In the genomic region with DNA sequence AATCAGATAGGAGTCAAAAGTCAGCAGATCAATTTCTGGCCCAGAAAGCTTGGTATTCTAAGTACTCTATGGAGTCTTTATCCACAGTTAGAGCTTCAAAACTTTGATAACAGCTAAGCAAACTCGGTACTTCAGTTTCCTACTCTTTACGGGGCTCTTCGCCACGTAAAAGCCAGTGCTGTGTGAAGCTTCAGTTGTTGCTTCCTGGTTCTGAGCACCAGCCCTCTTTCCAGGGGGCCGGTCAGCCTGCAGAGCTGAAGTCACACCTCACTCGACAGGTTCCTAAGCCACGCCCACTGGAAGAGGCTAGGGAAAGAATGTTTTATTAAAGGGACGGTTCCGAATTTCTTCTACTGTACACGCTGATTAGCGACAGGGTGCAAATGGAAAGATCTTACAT, we compare ENCODE assay signal across 8 mouse cellular contexts. TPM values are rescaled to one million over a fixed set of nuclear protein-coding genes. Genes with fewer than 3 reads are reported as not detected.
A peak's percentile ranks its signal among the peaks of the same experiment; 100 is the strongest.
DNase-seq lines count a peak whose midpoint lies in the region; ATAC-seq and TF ChIP-seq lines count a peak whose summit lies in the region.

No protein-coding gene starts in this region.

- no peak overlapping the region for H3K4me2 ChIP-seq in hindbrain, embryonic 14.5 days (replicated peaks)
- H3K4me2 ChIP-seq in lung, embryonic 15.5 days = peak overlapping the region; percentile 50
- H3K4me2 ChIP-seq in stomach, embryonic 15.5 days = peak overlapping the region; percentile 46

- no peak overlapping the region for H3K27ac ChIP-seq in hindbrain, embryonic 10.5 days
- no peak overlapping the region for H3K27ac ChIP-seq in hindbrain, embryonic 14.5 days
- no peak overlapping the region for H3K27ac ChIP-seq in kidney, adult 2 months (ENCODE audit: insufficient read depth, low read depth, low read length)
- H3K27ac ChIP-seq in lung, embryonic 15.5 days = peak overlapping the region; percentile 24; the same call in 1 of the 2 replicates
- H3K27ac ChIP-seq in stomach, embryonic 15.5 days = no peak overlapping the region

- no peak for TF ChIP-seq CTCF in kidney, adult 2 months (conservative IDR thresholded peaks at IDR 0.05; ENCODE audit: insufficient read depth, insufficient read length, low read depth, low read length)

- intact Hi-C loops in left cerebral cortex, postnatal 4 days (cut with DNase I) = no loop called here

- no peak overlapping the region for H3K9ac ChIP-seq in hindbrain, embryonic 14.5 days
- H3K9ac ChIP-seq in lung, embryonic 15.5 days = 0 out of 2 replicates have a peak overlapping the region, but pooled peaks have one; percentile 19
- no peak overlapping the region for H3K9ac ChIP-seq in stomach, embryonic 15.5 days

- H3K4me1 ChIP-seq in hindbrain, embryonic 10.5 days (replicated peaks) = no peaks in the 10 kb centered on the region
- H3K4me1 ChIP-seq in hindbrain, embryonic 14.5 days (replicated peaks; ENCODE audit: control insufficient read depth, insufficient read depth, low read length) = no peaks in the 10 kb centered on the region
- H3K4me1 ChIP-seq in kidney, adult 2 months (ENCODE audit: control insufficient read depth, insufficient read depth, low read length) = no peaks in the 10 kb centered on the region
- peaks cover 13% of the 10 kb centered on the region for H3K4me1 ChIP-seq in lung, embryonic 15.5 days
- no peaks in the 10 kb centered on the region for H3K4me1 ChIP-seq in stomach, embryonic 15.5 days

- H3K9me3 ChIP-seq in hindbrain, embryonic 10.5 days = no peaks in the 10 kb centered on the region
- no peaks in the 10 kb centered on the region for H3K9me3 ChIP-seq in hindbrain, embryonic 14.5 days (ENCODE audit: control insufficient read depth, low read length)
- no peaks in the 10 kb centered on the region for H3K9me3 ChIP-seq in lung, embryonic 15.5 days
- no peaks in the 10 kb centered on the region for H3K9me3 ChIP-seq in stomach, embryonic 15.5 days

- no peaks in the 10 kb centered on the region for H3K27me3 ChIP-seq in hindbrain, embryonic 10.5 days (ENCODE audit: insufficient read depth, poor library complexity, severe bottlenecking)
- H3K27me3 ChIP-seq in hindbrain, embryonic 14.5 days (ENCODE audit: control insufficient read depth, insufficient read depth, low read length) = no peaks in the 10 kb centered on the region
- H3K27me3 ChIP-seq in kidney, adult 2 months (replicated peaks; ENCODE audit: control insufficient read depth, insufficient read depth, low read length) = no peaks in the 10 kb centered on the region
- H3K27me3 ChIP-seq in lung, embryonic 15.5 days = no peaks in the 10 kb centered on the region
- no peaks in the 10 kb centered on the region for H3K27me3 ChIP-seq in stomach, embryonic 15.5 days (replicated peaks)

- DNase-seq in hindbrain, embryonic 10.5 days (ENCODE audit: low spot score) = peak; percentile 6
- DNase-seq in hindbrain, embryonic 14.5 days (ENCODE audit: low spot score) = no peak
- DNase-seq in fat pad, adult 2 months (ENCODE audit: extremely low read depth, low read depth, low spot score) = peak; percentile 33
- DNase-seq in kidney, adult 2 months = peak; percentile 90
- DNase-seq in left cerebral cortex, postnatal 4 days = no peak
- no peak for DNase-seq in cerebellum, postnatal 36 days

- 0 out of 2 replicates have a peak overlapping the region, but pooled peaks have one; percentile 18 for H3K4me3 ChIP-seq in hindbrain, embryonic 10.5 days
- no peak overlapping the region for H3K4me3 ChIP-seq in hindbrain, embryonic 14.5 days (replicated peaks; ENCODE audit: low read length)
- H3K4me3 ChIP-seq in kidney, adult 2 months (ENCODE audit: insufficient read depth, low read depth, low read length) = peak overlapping the region; percentile 54
- H3K4me3 ChIP-seq in lung, embryonic 15.5 days = peak overlapping the region; percentile 36
- H3K4me3 ChIP-seq in stomach, embryonic 15.5 days (replicated peaks) = peak overlapping the region; percentile 32

- TF ChIP-seq POLR2A in kidney, adult 2 months (IDR thresholded peaks at IDR 0.05; ENCODE audit: low read depth, low read length) = no peak

- no peaks in the 10 kb centered on the region for H3K36me3 ChIP-seq in hindbrain, embryonic 10.5 days
- no peaks in the 10 kb centered on the region for H3K36me3 ChIP-seq in hindbrain, embryonic 14.5 days (replicated peaks; ENCODE audit: control insufficient read depth, insufficient read depth)
- H3K36me3 ChIP-seq in kidney, adult 2 months (ENCODE audit: control insufficient read depth, insufficient read depth, low read length) = no peaks in the 10 kb centered on the region
- H3K36me3 ChIP-seq in lung, embryonic 15.5 days = no peaks in the 10 kb centered on the region
- no peaks in the 10 kb centered on the region for H3K36me3 ChIP-seq in stomach, embryonic 15.5 days

- ATAC-seq in hindbrain, embryonic 14.5 days (ENCODE audit: low FRiP score) = no peak
- peak; percentile 82 for ATAC-seq in lung, embryonic 15.5 days (ENCODE audit: borderline replicate concordance, extremely low read depth, low FRiP score, low TSS enrichment)
- peak; percentile 87 for ATAC-seq in stomach, embryonic 15.5 days (ENCODE audit: insufficient read depth, low FRiP score, low read depth)

- WGBS in hindbrain, embryonic 10.5 days = 17% methylated on average over 11 of the region's 11 CpGs
- 26% methylated on average over 11 of the region's 11 CpGs for WGBS in hindbrain, embryonic 14.5 days
- 12% methylated on average over 11 of the region's 11 CpGs for WGBS in kidney, adult 2 months
- WGBS in lung, embryonic 15.5 days = 4% methylated on average over 11 of the region's 11 CpGs
- 8% methylated on average over 11 of the region's 11 CpGs for WGBS in stomach, embryonic 15.5 days

RNA-seq across cellular contexts. Expression of a gene that starts 36.6 kb away (rescaled TPM):
- polyA plus RNA-seq in hindbrain, embryonic 10.5 days (2016; fragmentation: Nextera tagmentation; extraction: Ambion mirVana) = 0.25 and 0.32 TPM in 2 replicates
- polyA plus RNA-seq in hindbrain, embryonic 14.5 days (2014; fragmentation: Nextera tagmentation; extraction: Ambion mirVana) = 3.6 and 3.8 TPM in 2 replicates
- 2.4 and 2.5 TPM in 2 replicates for polyA plus RNA-seq in kidney, adult 2 months (2012; rRNA removed)
- polyA plus RNA-seq in lung, embryonic 15.5 days (2015; fragmentation: Nextera tagmentation; extraction: Ambion mirVana) = 1.4 TPM in 2 replicates
- polyA plus RNA-seq in stomach, embryonic 15.5 days (2015; fragmentation: Nextera tagmentation; extraction: Ambion mirVana) = 2.1 and 2.6 TPM in 2 replicates
- total RNA-seq in left cerebral cortex, postnatal 4 days (2021) = 10 to 100 TPM; 26.1 to 26.7 TPM

RNA-seq across cellular contexts. Expression of a gene that starts 47.0 kb away (rescaled TPM):
- 2.5 and 3.0 TPM in 2 replicates for polyA plus RNA-seq in hindbrain, embryonic 10.5 days (2016; fragmentation: Nextera tagmentation; extraction: Ambion mirVana)
- polyA plus RNA-seq in hindbrain, embryonic 14.5 days (2014; fragmentation: Nextera tagmentation; extraction: Ambion mirVana) = 2.0 and 2.5 TPM in 2 replicates
- 0.83 and 1.3 TPM in 2 replicates for polyA plus RNA-seq in kidney, adult 2 months (2012; rRNA removed)
- 6.7 and 7.0 TPM in 2 replicates for polyA plus RNA-seq in lung, embryonic 15.5 days (2015; fragmentation: Nextera tagmentation; extraction: Ambion mirVana)
- polyA plus RNA-seq in stomach, embryonic 15.5 days (2015; fragmentation: Nextera tagmentation; extraction: Ambion mirVana) = 6.6 and 7.1 TPM in 2 replicates
- 1 to 10 TPM; 2.9 to 4.9 TPM for total RNA-seq in left cerebral cortex, postnatal 4 days (2021)

Comparison
In these comparisons a context has a peak if more than half of its experiments do, and no peak if none do; other contexts are left out.
1. DNase-seq: peak in hindbrain, embryonic 10.5 days (single experiment), fat pad, adult 2 months (single experiment) and kidney, adult 2 months (single experiment); none in hindbrain, embryonic 14.5 days (single experiment), left cerebral cortex, postnatal 4 days (single experiment) and cerebellum, postnatal 36 days (0 of 2).